Mouse (Mus musculus): ENCODE data around the gene Smok3b.

GRCm38 (mm10) chr5:137981300-137981699 lies 39.9 kb upstream of the Smok3b start, which contains the start of gene Azgp1:
- TF ChIP-seq CTCF (IDR thresholded peaks at IDR 0.05; ENCODE audit: low read depth, low read length) (no peak), POLR2A (IDR thresholded peaks at IDR 0.05; ENCODE audit: borderline replicate concordance, low read depth, low read length) (no peak)

Data from bone marrow macrophage, adult 2 months (primary cell).